Mouse (Mus musculus) stomach, postnatal 0 days (tissue): ENCODE results near the gene Gjd2. TPM values are rescaled to one million over a fixed set of nuclear protein-coding genes. Genes with fewer than 3 reads are reported as not detected.

ENCODE experiments used
- ATAC-seq: fragments of 200-750 bp; cut with Nextera tagmentation; 2 replicates; pipeline ENCODE4 v1.8.0; 2017; ENCODE audit not compliant: low FRiP score, low TSS enrichment
- DNase-seq: peaks from one replicate; pipeline ENCODE4 v3.0.0-alpha.2; 2016; ENCODE audit warnings: low spot score
- H3K27ac ChIP-seq: fragments of 300-500 bp; sonication (generic); replicated peaks from 2 replicates; pipeline ENCODE4 v1.5.1; 2014; ENCODE audit warnings: mild to moderate bottlenecking, control low read depth
- H3K27me3 ChIP-seq: fragments of 300-500 bp; sonication (generic); 2 replicates; pipeline ENCODE4 v1.6.1; 2014; ENCODE audit warnings: low read length; ENCODE audit not compliant: control insufficient read depth, insufficient read depth
- H3K36me3 ChIP-seq: fragments of 300-500 bp; sonication (generic); 2 replicates; pipeline ENCODE4 v1.6.1; 2014; ENCODE audit warnings: low read length, mixed read lengths; ENCODE audit not compliant: control insufficient read depth, insufficient read depth
- H3K4me1 ChIP-seq: fragments of 300-500 bp; sonication (generic); replicated peaks from 2 replicates; pipeline ENCODE4 v1.6.1; 2014; ENCODE audit warnings: antibody characterized with exemption; ENCODE audit not compliant: control insufficient read depth, insufficient read depth
- H3K4me2 ChIP-seq: fragments of 300-500 bp; sonication (generic); replicated peaks from 2 replicates; pipeline ENCODE4 v1.6.1; 2014; ENCODE audit warnings: low read depth, mild to moderate bottlenecking, control low read depth, moderate library complexity
- H3K4me3 ChIP-seq: fragments of 300-500 bp; sonication (generic); 2 replicates; pipeline ENCODE4 v1.5.1; 2014; ENCODE audit warnings: low read depth, low read length, control low read depth
- H3K9ac ChIP-seq: fragments of 300-500 bp; sonication (generic); 2 replicates; pipeline ENCODE4 v1.6.1; 2014; ENCODE audit warnings: mild to moderate bottlenecking, low read length, control low read depth, mixed read lengths
- H3K9me3 ChIP-seq: fragments of 300-500 bp; sonication (generic); 2 replicates; pipeline ENCODE4 v1.6.1; 2016; ENCODE audit warnings: low read length; ENCODE audit not compliant: control insufficient read depth
- CTCF ChIP-seq: IDR thresholded peaks from 2 replicates; pipeline ENCODE4 v1.5.1; 2016; ENCODE audit warnings: antibody characterized with exemption, low read depth, mild to moderate bottlenecking, moderate library complexity
- EP300 ChIP-seq: optimal IDR thresholded peaks from 2 replicates; pipeline ENCODE3; 2016; ENCODE audit warnings: antibody characterized with exemption
- WGBS: fragments of 180-500 bp; shearing (Covaris S2); extraction: QIAGEN DNeasy Blood & Tissue Kit; methylation state at CpG from one replicate; pipeline ENCODE4 v1.1.7; 2014; 5-methylcytosine and 5-hydroxymethylcytosine counted together
- polyA plus RNA-seq: library from polyadenylated mRNA; unstranded; fragments of >200 nt; fragmentation: Nextera tagmentation; extraction: Ambion mirVana; gene quantifications from 2 replicates; pipeline ENCODE4 v1.2.1, GENCODE M21; 2015

Gene Gjd2
- 0.21 and 0.41 TPM in 2 replicates for polyA plus RNA-seq

- Histone ChIP-seq H3K4me2 (peak within 1 kb of the TSS; percentile 46), H3K27me3 (peaks cover 13% of the 10 kb centered on the region; the same call in 1 of the 2 replicates), H3K36me3 (no peaks in the 10 kb centered on the region), H3K4me1 (no peaks in the 10 kb centered on the region), H3K27ac (no peak within 1 kb of the TSS), H3K4me3 (peak within 1 kb of the TSS; percentile 27), H3K9ac (no peak within 1 kb of the TSS), H3K9me3 (no peaks in the 10 kb centered on the region)
- peak; percentile 19 for DNase-seq
- no peak for TF ChIP-seq EP300
- no peak for TF ChIP-seq CTCF
- peak; percentile 47 for ATAC-seq
- WGBS, result 1% methylated on average over 59 of the region's 60 CpGs
Measured at GRCm38 (mm10) chr2:114013295-114013771, at the start of gene Gjd2. Gjd2 (minus strand) TSS chr2:114013619.

- Histone ChIP-seq H3K4me3 (no peak overlapping the region), H3K27ac (no peak overlapping the region), H3K4me2 (no peak overlapping the region), H3K4me1 (no peaks in the 10 kb centered on the region), H3K9me3 (no peaks in the 10 kb centered on the region), H3K27me3 (no peaks in the 10 kb centered on the region), H3K9ac (no peak overlapping the region), H3K36me3 (no peaks in the 10 kb centered on the region)
- ATAC-seq, result no peak
- TF ChIP-seq EP300, result no peak
- no peak for TF ChIP-seq CTCF
- no peak for DNase-seq
- 54% methylated on average over 6 of the region's 6 CpGs for WGBS
Measured at GRCm38 (mm10) chr2:114060071-114060591, 46.7 kb upstream of the Gjd2 start.

GRCm38 (mm10) chr2:114059608-114060007 lies 46.2 kb upstream of the Gjd2 start:
- WGBS, result 70% methylated on average over 1 of the region's 1 CpGs
- Histone ChIP-seq H3K4me1 (no peaks in the 10 kb centered on the region), H3K9ac (no peak overlapping the region), H3K4me2 (no peak overlapping the region), H3K36me3 (no peaks in the 10 kb centered on the region), H3K27ac (no peak overlapping the region), H3K27me3 (no peaks in the 10 kb centered on the region), H3K4me3 (no peak overlapping the region), H3K9me3 (no peaks in the 10 kb centered on the region)
- ATAC-seq (no peak), DNase-seq (no peak)
- no peak for TF ChIP-seq CTCF
- no peak for TF ChIP-seq EP300

GRCm38 (mm10) chr2:114058226-114058796 lies 44.9 kb upstream of the Gjd2 start:
- DNase-seq (no peak), ATAC-seq (no peak)
- H3K4me2 ChIP-seq, result no peak overlapping the region
- no peaks in the 10 kb centered on the region for H3K4me1 ChIP-seq
- H3K9me3 ChIP-seq, result no peaks in the 10 kb centered on the region
- no peak overlapping the region for H3K9ac ChIP-seq
- TF ChIP-seq EP300, result no peak
- no peak for TF ChIP-seq CTCF
- 85% methylated on average over 10 of the region's 10 CpGs for WGBS
- H3K36me3 ChIP-seq, result no peaks in the 10 kb centered on the region
- H3K27ac ChIP-seq, result no peak overlapping the region
- no peak overlapping the region for H3K4me3 ChIP-seq
- H3K27me3 ChIP-seq, result no peaks in the 10 kb centered on the region

GRCm38 (mm10) chr2:114057303-114057853 lies 44.0 kb upstream of the Gjd2 start:
- no peak for TF ChIP-seq EP300
- TF ChIP-seq CTCF, result no peak
- Histone ChIP-seq H3K27me3 (no peaks in the 10 kb centered on the region), H3K36me3 (no peaks in the 10 kb centered on the region), H3K27ac (no peak overlapping the region), H3K4me3 (no peak overlapping the region), H3K4me1 (no peaks in the 10 kb centered on the region), H3K9me3 (no peaks in the 10 kb centered on the region), H3K9ac (no peak overlapping the region), H3K4me2 (no peak overlapping the region)
- WGBS, result 15% methylated on average over 10 of the region's 10 CpGs
- ATAC-seq, result no peak
- DNase-seq, result no peak

- no peak overlapping the region for H3K4me3 ChIP-seq
- ATAC-seq (no peak), DNase-seq (no peak)
- no peaks in the 10 kb centered on the region for H3K36me3 ChIP-seq
- H3K27ac ChIP-seq, result no peak overlapping the region
- WGBS, result 86% methylated on average over 4 of the region's 4 CpGs
- H3K4me2 ChIP-seq, result no peak overlapping the region
- no peak overlapping the region for H3K9ac ChIP-seq
- H3K4me1 ChIP-seq, result no peaks in the 10 kb centered on the region
- H3K9me3 ChIP-seq, result no peaks in the 10 kb centered on the region
- no peaks in the 10 kb centered on the region for H3K27me3 ChIP-seq
- TF ChIP-seq EP300 (no peak), CTCF (no peak)
Measured at GRCm38 (mm10) chr2:114054129-114054528, 40.7 kb upstream of the Gjd2 start.
